In the genomic region with DNA sequence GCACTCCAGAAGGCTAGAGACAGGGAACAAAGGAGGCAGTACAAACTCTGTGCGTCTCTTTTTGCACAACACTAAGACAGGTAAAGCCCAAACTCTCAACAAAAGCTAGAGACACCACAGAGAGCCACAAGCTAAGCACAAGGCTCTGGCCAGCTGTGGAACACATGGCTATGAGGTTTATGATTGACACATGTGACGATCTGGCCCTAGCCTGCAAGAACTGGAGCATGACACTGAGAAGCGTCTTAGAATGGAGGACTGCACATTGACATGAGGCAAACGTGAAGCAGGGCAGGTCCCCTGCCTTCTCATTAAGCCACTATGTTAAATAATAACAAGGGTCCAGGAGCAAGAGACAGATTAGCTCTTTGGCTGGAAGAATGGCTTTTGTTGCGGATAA, we compare ENCODE assay signal across 9 mouse cellular contexts. TPM values are rescaled to one million over a fixed set of nuclear protein-coding genes. Genes with fewer than 3 reads are reported as not detected.
DNase-seq lines count a peak whose midpoint lies in the region; ATAC-seq lines count a peak whose summit lies in the region.
"Had no signal": no experiment of that assay in that cellular context is flagged by ENCODE, and none has a peak within 500 bp of the region (broad histone marks: within the 10 kb centered on the region; RNA-seq: fewer than 3 reads in every experiment).

No protein-coding gene starts in this region.

- H3K4me2 ChIP-seq in hindbrain, embryonic 13.5 days = peak overlapping the region; percentile 69
- H3K4me2 ChIP-seq in limb, embryonic 11.5 days (ENCODE audit: low read depth, severe bottlenecking) = peak overlapping the region; percentile 68; the same call in 1 of the 2 replicates
- peak overlapping the region; percentile 76 for H3K4me2 ChIP-seq in stomach, embryonic 16.5 days (ENCODE audit: low read depth, low read length)

- DNase-seq in limb, embryonic 11.5 days (ENCODE audit: low spot score) = peak; percentile 37
- DNase-seq in thymus, postnatal 4 days = no peak
- no peak for DNase-seq in c-Kit-positive CD71-positive TER-119-positive erythroid progenitor cells, embryonic 14.5 days (ENCODE audit: low spot score)
- DNase-seq: right cerebral cortex, postnatal 4 days had no signal

- H3K9ac ChIP-seq in hindbrain, embryonic 13.5 days = 0 out of 2 replicates have a peak overlapping the region, but pooled peaks have one; percentile 6
- 0 out of 2 replicates have a peak overlapping the region, but pooled peaks have one; percentile 7 for H3K9ac ChIP-seq in limb, embryonic 11.5 days (ENCODE audit: low read length)
- peak overlapping the region; percentile 6; the same call in 1 of the 2 replicates for H3K9ac ChIP-seq in stomach, embryonic 16.5 days (ENCODE audit: low read length)

- no peaks in the 10 kb centered on the region for H3K9me3 ChIP-seq in megakaryocyte, embryonic 14.5 days
- no peaks in the 10 kb centered on the region for H3K9me3 ChIP-seq in hindbrain, embryonic 13.5 days
- no peaks in the 10 kb centered on the region for H3K9me3 ChIP-seq in limb, embryonic 11.5 days (ENCODE audit: control insufficient read depth, low read length)
- H3K9me3 ChIP-seq in stomach, embryonic 16.5 days (replicated peaks; ENCODE audit: control insufficient read depth, low read length) = no peaks in the 10 kb centered on the region

- 46% methylated on average over 5 of the region's 5 CpGs for WGBS in hindbrain, embryonic 13.5 days
- WGBS in limb, embryonic 11.5 days = 56% methylated on average over 5 of the region's 5 CpGs
- WGBS in stomach, embryonic 16.5 days = 48% methylated on average over 5 of the region's 5 CpGs

- ATAC-seq in megakaryocyte, adult 5-6 weeks (ENCODE audit: poor library complexity, severe bottlenecking) = no peak
- no peak for ATAC-seq in hindbrain, embryonic 13.5 days (ENCODE audit: low FRiP score)
- ATAC-seq in limb, embryonic 11.5 days (ENCODE audit: insufficient number of reproducible peaks, low FRiP score, low TSS enrichment, low read depth) = no peak
- no peak for ATAC-seq in stomach, embryonic 16.5 days (ENCODE audit: insufficient read depth, low FRiP score)

- no peak overlapping the region for H3K27ac ChIP-seq in hindbrain, embryonic 13.5 days
- H3K27ac ChIP-seq in limb, embryonic 11.5 days (replicated peaks; ENCODE audit: low read depth, low read length) = no peak overlapping the region
- no peak overlapping the region for H3K27ac ChIP-seq in stomach, embryonic 16.5 days (ENCODE audit: low read length)

- H3K36me3 ChIP-seq in megakaryocyte, embryonic 14.5 days (replicated peaks; ENCODE audit: low read length) = no peaks in the 10 kb centered on the region
- H3K36me3 ChIP-seq in hindbrain, embryonic 13.5 days = no peaks in the 10 kb centered on the region
- H3K36me3 ChIP-seq in limb, embryonic 11.5 days (ENCODE audit: control insufficient read depth, insufficient read depth, low read length) = no peaks in the 10 kb centered on the region
- H3K36me3 ChIP-seq in stomach, embryonic 16.5 days (ENCODE audit: control insufficient read depth, insufficient read depth, low read length) = no peaks in the 10 kb centered on the region

- H3K4me3 ChIP-seq in megakaryocyte, embryonic 14.5 days (replicated peaks) = peak overlapping the region; percentile 26
- H3K4me3 ChIP-seq in hindbrain, embryonic 13.5 days = peak overlapping the region; percentile 60; the same call in 1 of the 2 replicates
- no peak overlapping the region for H3K4me3 ChIP-seq in limb, embryonic 11.5 days (ENCODE audit: low read depth, low read length)
- peak overlapping the region; percentile 75; the same call in 1 of the 2 replicates for H3K4me3 ChIP-seq in stomach, embryonic 16.5 days (replicated peaks; ENCODE audit: low read length)
- H3K4me3 ChIP-seq: erythroblast, embryonic 14.5 days had no signal

- H3K27me3 ChIP-seq in megakaryocyte, embryonic 14.5 days (replicated peaks) = peaks cover 16% of the 10 kb centered on the region
- no peaks in the 10 kb centered on the region for H3K27me3 ChIP-seq in hindbrain, embryonic 13.5 days
- no peaks in the 10 kb centered on the region for H3K27me3 ChIP-seq in limb, embryonic 11.5 days (ENCODE audit: control insufficient read depth, insufficient read depth, low read length)
- no peaks in the 10 kb centered on the region for H3K27me3 ChIP-seq in stomach, embryonic 16.5 days (ENCODE audit: control insufficient read depth, insufficient read depth, low read length)

- H3K4me1 ChIP-seq in megakaryocyte, embryonic 14.5 days = peaks cover 44% of the 10 kb centered on the region
- H3K4me1 ChIP-seq in hindbrain, embryonic 13.5 days (replicated peaks) = peaks cover 60% of the 10 kb centered on the region
- H3K4me1 ChIP-seq in limb, embryonic 11.5 days (ENCODE audit: control insufficient read depth, insufficient read depth, low read length) = peaks cover 15% of the 10 kb centered on the region; the same call in 1 of the 2 replicates
- H3K4me1 ChIP-seq in stomach, embryonic 16.5 days (ENCODE audit: control insufficient read depth, insufficient read depth, low read length) = peaks cover 30% of the 10 kb centered on the region

RNA-seq across cellular contexts. Expression of a gene that starts 1.8 kb away (rescaled TPM):
- polyA plus RNA-seq in megakaryocyte, embryonic 14.5 days (2012; ENCODE audit: insufficient read depth, low replicate concordance) = 0.22 TPM in 1 of 2 replicates, not detected in the other
- total RNA-seq in megakaryocyte, adult 5-6 weeks (2015) = 13.7 and 16.3 TPM in 2 replicates
- 2.2 and 3.0 TPM in 2 replicates for total RNA-seq in megakaryocyte, adult 5-6 weeks (2017)
- 2.4 and 3.0 TPM in 2 replicates for polyA plus RNA-seq in hindbrain, embryonic 13.5 days (2015; fragmentation: Nextera tagmentation; extraction: Ambion mirVana)
- polyA plus RNA-seq in limb, embryonic 11.5 days (2014; fragmentation: Nextera tagmentation; extraction: Ambion mirVana) = 8.5 and 8.6 TPM in 2 replicates
- polyA plus RNA-seq in stomach, embryonic 16.5 days (2015; fragmentation: Nextera tagmentation; extraction: Ambion mirVana) = 5.6 and 5.8 TPM in 2 replicates
- polyA plus RNA-seq: erythroblast, embryonic 14.5 days had no signal
